Comparison of ENCODE assay signal across 20 mouse cellular contexts in the genomic region with DNA sequence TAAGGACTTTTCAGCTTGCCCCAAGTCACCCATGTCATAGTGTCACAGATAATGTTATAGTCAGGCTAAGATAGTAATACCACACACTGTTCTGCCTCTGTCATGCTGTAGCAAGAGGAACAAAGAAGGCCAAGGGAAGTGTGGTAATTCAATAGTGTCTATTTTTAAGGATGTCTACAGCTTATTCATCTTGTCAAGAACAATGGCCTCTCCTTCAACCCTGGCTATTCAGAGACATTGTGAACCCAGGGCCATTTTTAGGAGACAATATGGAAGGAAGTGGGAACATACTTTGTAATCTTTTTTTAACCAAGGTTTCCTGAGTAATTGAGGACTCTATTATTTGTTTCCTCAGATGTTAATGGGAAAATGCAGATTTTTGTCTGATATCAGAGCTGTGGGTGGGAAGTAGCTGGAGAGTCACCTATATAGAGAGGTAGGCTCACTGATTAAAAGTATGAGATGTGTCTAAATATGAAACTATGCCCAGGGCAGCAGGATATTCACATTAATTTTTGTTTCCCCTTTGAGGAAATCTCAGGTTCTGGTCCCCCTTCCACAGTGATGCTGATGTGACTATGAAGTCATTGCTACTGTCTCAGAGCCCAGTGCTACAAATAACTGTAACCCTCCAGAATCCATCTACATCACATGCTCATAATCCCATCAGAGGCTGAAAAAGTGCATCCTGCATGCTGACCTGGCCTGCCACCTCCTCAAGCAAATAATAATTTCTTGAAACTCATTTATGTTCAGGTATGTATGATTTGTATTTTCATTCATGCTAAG.
A peak's percentile ranks its signal among the peaks of the same experiment; 100 is the strongest.
DNase-seq lines count a peak whose midpoint lies in the region; ATAC-seq and TF ChIP-seq lines count a peak whose summit lies in the region.
"Had no signal": no experiment of that assay in that cellular context is flagged by ENCODE, and none has a peak within 500 bp of the region (broad histone marks: within the 10 kb centered on the region; RNA-seq: fewer than 3 reads in every experiment).

No protein-coding gene starts in this region.

- H3K27me3 ChIP-seq in heart, adult 2 months (ENCODE audit: control insufficient read depth, insufficient read depth, low read length), result no peaks in the 10 kb centered on the region
- no peaks in the 10 kb centered on the region for H3K27me3 ChIP-seq in heart, embryonic 10.5 days (ENCODE audit: insufficient read depth, poor library complexity, severe bottlenecking)
- no peaks in the 10 kb centered on the region for H3K27me3 ChIP-seq in kidney, embryonic 14.5 days (ENCODE audit: control insufficient read depth, insufficient read depth, low read length)
- no peaks in the 10 kb centered on the region for H3K27me3 ChIP-seq in lung, postnatal 0 days (replicated peaks; ENCODE audit: insufficient read depth, low read length)
- H3K27me3 ChIP-seq in hindbrain, embryonic 12.5 days, result no peaks in the 10 kb centered on the region
- H3K27me3 ChIP-seq: forebrain, embryonic 15.5 days; megakaryocyte, embryonic 14.5 days had no signal

- H3K4me1 ChIP-seq in heart, adult 2 months (ENCODE audit: control insufficient read depth, insufficient read depth, low read length), result peaks cover 6% of the 10 kb centered on the region
- H3K4me1 ChIP-seq in heart, embryonic 10.5 days, result no peaks in the 10 kb centered on the region
- H3K4me1 ChIP-seq in kidney, embryonic 14.5 days (ENCODE audit: control insufficient read depth, insufficient read depth, low read length), result no peaks in the 10 kb centered on the region
- H3K4me1 ChIP-seq in lung, postnatal 0 days (ENCODE audit: insufficient read depth, low read depth, low read length), result no peaks in the 10 kb centered on the region
- no peaks in the 10 kb centered on the region for H3K4me1 ChIP-seq in hindbrain, embryonic 12.5 days
- H3K4me1 ChIP-seq: embryonic facial prominence, embryonic 10.5 days; forebrain, embryonic 15.5 days; hindbrain, embryonic 10.5 days; megakaryocyte, embryonic 14.5 days had no signal

- TF ChIP-seq EP300 in heart, adult 2 months (IDR thresholded peaks at IDR 0.05; ENCODE audit: insufficient read depth, low read depth, low read length), result no peak
- TF ChIP-seq EP300 in lung, postnatal 0 days (IDR thresholded peaks at IDR 0.05), result peak; percentile 57; the same call in 1 of the 2 replicates

- no peak overlapping the region for H3K9ac ChIP-seq in heart, adult 2 months (ENCODE audit: low read depth, low read length)
- H3K9ac ChIP-seq in kidney, embryonic 14.5 days (ENCODE audit: low read depth, low read length), result no peak overlapping the region
- H3K9ac ChIP-seq in lung, postnatal 0 days (replicated peaks; ENCODE audit: low read depth), result no peak overlapping the region
- H3K9ac ChIP-seq in hindbrain, embryonic 12.5 days, result no peak overlapping the region
- H3K9ac ChIP-seq: forebrain, embryonic 15.5 days; liver, postnatal 0 days had no signal

- peak overlapping the region; percentile 74 for H3K27ac ChIP-seq in heart, adult 2 months
- H3K27ac ChIP-seq in heart, embryonic 10.5 days, result no peak overlapping the region
- no peak overlapping the region for H3K27ac ChIP-seq in kidney, embryonic 14.5 days (ENCODE audit: low read depth, low read length)
- H3K27ac ChIP-seq in lung, postnatal 0 days (ENCODE audit: low read length), result no peak overlapping the region
- H3K27ac ChIP-seq in hindbrain, embryonic 12.5 days, result no peak overlapping the region
- H3K27ac ChIP-seq: embryonic facial prominence, embryonic 10.5 days; forebrain, embryonic 15.5 days; hindbrain, embryonic 10.5 days had no signal

- H3K9me3 ChIP-seq in heart, embryonic 10.5 days, result no peaks in the 10 kb centered on the region
- no peaks in the 10 kb centered on the region for H3K9me3 ChIP-seq in kidney, embryonic 14.5 days (ENCODE audit: control insufficient read depth, low read length)
- H3K9me3 ChIP-seq in lung, postnatal 0 days (ENCODE audit: low read length), result no peaks in the 10 kb centered on the region
- no peaks in the 10 kb centered on the region for H3K9me3 ChIP-seq in hindbrain, embryonic 12.5 days (replicated peaks)
- H3K9me3 ChIP-seq: embryonic facial prominence, embryonic 10.5 days; forebrain, embryonic 15.5 days; hindbrain, embryonic 10.5 days had no signal

- no peak overlapping the region for H3K4me2 ChIP-seq in kidney, embryonic 14.5 days (replicated peaks; ENCODE audit: low read depth, low read length)
- no peak overlapping the region for H3K4me2 ChIP-seq in lung, postnatal 0 days (replicated peaks; ENCODE audit: low read depth, low read length)
- no peak overlapping the region for H3K4me2 ChIP-seq in hindbrain, embryonic 12.5 days (replicated peaks)
- H3K4me2 ChIP-seq: forebrain, embryonic 15.5 days had no signal

- intact Hi-C loops in heart, adult 2 months (cut with DNase I), result loop anchor here (1.0 to 10.0 kb wide), 5 partner anchors 85 to 260 kb away; no protein-coding TSS in a partner anchor

- peaks cover 2% of the 10 kb centered on the region; the same call in 1 of the 2 replicates for H3K36me3 ChIP-seq in heart, adult 2 months (ENCODE audit: control insufficient read depth, insufficient read depth, low read length)
- H3K36me3 ChIP-seq in heart, embryonic 10.5 days, result no peaks in the 10 kb centered on the region
- no peaks in the 10 kb centered on the region for H3K36me3 ChIP-seq in kidney, embryonic 14.5 days (ENCODE audit: control insufficient read depth, insufficient read depth, low read length)
- no peaks in the 10 kb centered on the region for H3K36me3 ChIP-seq in lung, postnatal 0 days (ENCODE audit: insufficient read depth, low read length)
- no peaks in the 10 kb centered on the region for H3K36me3 ChIP-seq in hindbrain, embryonic 12.5 days
- H3K36me3 ChIP-seq: embryonic facial prominence, embryonic 10.5 days; forebrain, embryonic 15.5 days; hindbrain, embryonic 10.5 days had no signal

- DNase-seq in heart, adult 2 months, result no peak
- DNase-seq in heart, embryonic 10.5 days (ENCODE audit: low spot score), result no peak
- peak; percentile 3 for DNase-seq in kidney, adult 11 months
- DNase-seq in lung, postnatal 0 days (ENCODE audit: low spot score), result peak; percentile 13
- no peak for DNase-seq in lung, postnatal 14 days
- DNase-seq in mesoderm, embryonic 11.5 days (ENCODE audit: low read depth, low spot score), result peak; percentile 0
- DNase-seq: adrenal gland, postnatal 14 days; cerebellum, adult 8-10 months; layer of hippocampus, postnatal 36 days; liver, postnatal 0 days; midbrain, embryonic 14.5 days; thymus, adult 18-20 months; thymus, postnatal 36 days had no signal

- TF ChIP-seq CTCF in heart, adult 2 months (IDR thresholded peaks at IDR 0.05), result no peak
- TF ChIP-seq CTCF in lung, postnatal 0 days (IDR thresholded peaks at IDR 0.05), result no peak

- H3K4me3 ChIP-seq in heart, adult 2 months, result no peak overlapping the region
- no peak overlapping the region for H3K4me3 ChIP-seq in heart, embryonic 10.5 days
- no peak overlapping the region for H3K4me3 ChIP-seq in kidney, embryonic 14.5 days (ENCODE audit: low read length)
- H3K4me3 ChIP-seq in lung, postnatal 0 days (ENCODE audit: low read depth, low read length), result no peak overlapping the region
- no peak overlapping the region for H3K4me3 ChIP-seq in hindbrain, embryonic 12.5 days
- H3K4me3 ChIP-seq: embryonic facial prominence, embryonic 10.5 days; forebrain, embryonic 15.5 days; hindbrain, embryonic 10.5 days had no signal

- ATAC-seq in kidney, embryonic 14.5 days (ENCODE audit: low FRiP score, low TSS enrichment), result no peak
- ATAC-seq in lung, postnatal 0 days, result peak; percentile 68
- no peak for ATAC-seq in hindbrain, embryonic 12.5 days (ENCODE audit: low FRiP score)
- ATAC-seq: CD4-positive, CD25-positive, alpha-beta regulatory T cell, adult 4 months; forebrain, embryonic 15.5 days; liver, postnatal 0 days had no signal

- no peak for TF ChIP-seq POLR2A in heart, adult 2 months (IDR thresholded peaks at IDR 0.05; ENCODE audit: insufficient read depth, low read depth, low read length)

- no peaks in the 10 kb centered on the region for H3K79me2 ChIP-seq in heart, adult 2 months (replicated peaks; ENCODE audit: control insufficient read depth, insufficient read depth, low read length)

Comparison
In these comparisons a context has a peak if more than half of its experiments do, and no peak if none do; other contexts are left out.
1. DNase-seq: peak in kidney, adult 11 months (single experiment), lung, postnatal 0 days (single experiment) and mesoderm, embryonic 11.5 days (single experiment); none in heart, adult 2 months (0 of 2), heart, embryonic 10.5 days (single experiment) and lung, postnatal 14 days (single experiment).